22 mouse cellular contexts compared by ENCODE assay signal in the genomic region with DNA sequence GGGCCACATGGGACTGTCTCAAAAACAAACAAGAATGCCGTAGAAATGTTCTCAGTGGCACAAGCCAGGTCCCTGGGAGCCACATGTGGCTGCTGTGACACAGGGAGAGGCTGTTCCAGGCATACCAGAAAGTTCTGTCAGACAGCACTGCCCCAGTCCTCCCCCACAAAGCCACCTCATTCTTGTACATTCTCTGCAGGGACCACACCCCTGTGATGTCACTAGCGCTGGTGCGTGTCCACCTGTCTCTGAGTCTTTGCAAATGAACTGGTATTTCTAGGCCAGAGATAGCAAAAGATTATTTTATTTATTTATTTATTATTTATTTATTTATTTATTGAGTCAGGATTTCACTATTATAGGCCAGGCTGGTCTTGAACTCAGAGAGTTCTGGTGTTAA. TPM values are rescaled to one million over a fixed set of nuclear protein-coding genes. Genes with fewer than 3 reads are reported as not detected.
DNase-seq lines count a peak whose midpoint lies in the region; ATAC-seq and TF ChIP-seq lines count a peak whose summit lies in the region.
"Had no signal": no experiment of that assay in that cellular context is flagged by ENCODE, and none has a peak within 500 bp of the region (broad histone marks: within the 10 kb centered on the region; RNA-seq: fewer than 3 reads in every experiment).

No protein-coding gene starts in this region.

- ATAC-seq in heart, embryonic 13.5 days (ENCODE audit: extremely low read depth, insufficient number of reproducible peaks, low FRiP score, low TSS enrichment), result no peak
- ATAC-seq in liver, embryonic 16.5 days (ENCODE audit: low read depth), result no peak
- no peak for ATAC-seq in liver, postnatal 0 days
- no peak for ATAC-seq in stomach, postnatal 0 days (ENCODE audit: low FRiP score, low TSS enrichment)
- ATAC-seq: activated CD4-positive, CD25-positive, alpha-beta regulatory T cell, adult 4 months; CD4-positive, CD25-positive, alpha-beta regulatory T cell, adult 4 months; Patski had no signal

- no peak for DNase-seq in heart, adult 18-20 months
- DNase-seq in liver, postnatal 0 days, result no peak
- DNase-seq in 3134 (ENCODE audit: extremely low read depth, insufficient read length, low spot score), result peak; percentile 42
- DNase-seq in stomach, postnatal 0 days (ENCODE audit: low spot score), result peak; percentile 58
- no peak for DNase-seq in thymus, postnatal 4 days
- no peak for DNase-seq in kidney, adult 9 months
- DNase-seq: adrenal gland, adult 2 months; adrenal gland, adult 8-10 months; adrenal gland, postnatal 10 days; adrenal gland, postnatal 14 days; adrenal gland, postnatal 25 days; adrenal gland, postnatal 36 days; B cell, adult 2 months; cerebellum, adult 11 months; cerebellum, adult 11-12 months; cerebellum, adult 18-20 months had no signal

- 71% methylated on average over 3 of the region's 3 CpGs for WGBS in heart, embryonic 13.5 days
- WGBS in liver, embryonic 16.5 days (ENCODE audit: insufficient replicate concordance), result 72% methylated on average over 3 of the region's 3 CpGs
- 76% methylated on average over 3 of the region's 3 CpGs for WGBS in liver, postnatal 0 days (ENCODE audit: insufficient replicate concordance)
- WGBS in stomach, postnatal 0 days, result 62% methylated on average over 3 of the region's 3 CpGs

- H3K4me2 ChIP-seq in heart, embryonic 13.5 days, result no peak overlapping the region
- no peak overlapping the region for H3K4me2 ChIP-seq in liver, embryonic 16.5 days (ENCODE audit: low read depth, low read length)
- no peak overlapping the region for H3K4me2 ChIP-seq in liver, postnatal 0 days (ENCODE audit: low read depth, low read length)
- H3K4me2 ChIP-seq in stomach, postnatal 0 days (replicated peaks; ENCODE audit: low read depth), result no peak overlapping the region

- no peak overlapping the region for H3K27ac ChIP-seq in heart, embryonic 13.5 days (replicated peaks)
- 0 out of 2 replicates have a peak overlapping the region, but pooled peaks have one; percentile 7 for H3K27ac ChIP-seq in liver, embryonic 16.5 days (ENCODE audit: low read length)
- no peak overlapping the region for H3K27ac ChIP-seq in liver, postnatal 0 days (ENCODE audit: low read depth)
- peak overlapping the region; percentile 18; the same call in 1 of the 2 replicates for H3K27ac ChIP-seq in stomach, postnatal 0 days (replicated peaks)

- H3K9me3 ChIP-seq in heart, embryonic 13.5 days, result no peaks in the 10 kb centered on the region
- H3K9me3 ChIP-seq in liver, embryonic 16.5 days (replicated peaks; ENCODE audit: control insufficient read depth, low read length), result no peaks in the 10 kb centered on the region
- no peaks in the 10 kb centered on the region for H3K9me3 ChIP-seq in liver, postnatal 0 days (ENCODE audit: low read length)
- H3K9me3 ChIP-seq in stomach, postnatal 0 days (ENCODE audit: control insufficient read depth, low read length), result no peaks in the 10 kb centered on the region
- H3K9me3 ChIP-seq: G1E had no signal

- peaks cover 26% of the 10 kb centered on the region for H3K27me3 ChIP-seq in heart, embryonic 13.5 days (replicated peaks)
- peaks cover 6% of the 10 kb centered on the region for H3K27me3 ChIP-seq in liver, embryonic 16.5 days (ENCODE audit: control insufficient read depth, insufficient read depth, low read depth, low read length)
- no peaks in the 10 kb centered on the region; the same call in 1 of the 2 replicates for H3K27me3 ChIP-seq in liver, postnatal 0 days (ENCODE audit: insufficient read depth, low read length)
- no peaks in the 10 kb centered on the region for H3K27me3 ChIP-seq in stomach, postnatal 0 days (ENCODE audit: control insufficient read depth, insufficient read depth, low read length)
- H3K27me3 ChIP-seq: Patski had no signal

- no peak for TF ChIP-seq EP300 in liver, postnatal 0 days (IDR thresholded peaks at IDR 0.05; ENCODE audit: low read depth)
- TF ChIP-seq EP300 in stomach, postnatal 0 days (optimal IDR thresholded peaks at IDR 0.05), result no peak

- peak overlapping the region; percentile 40; the same call in 1 of the 2 replicates for H3K9ac ChIP-seq in heart, embryonic 13.5 days
- H3K9ac ChIP-seq in liver, embryonic 16.5 days (ENCODE audit: low read depth, low read length), result no peak overlapping the region
- no peak overlapping the region for H3K9ac ChIP-seq in liver, postnatal 0 days (replicated peaks)
- no peak overlapping the region for H3K9ac ChIP-seq in stomach, postnatal 0 days (ENCODE audit: low read length)

- peaks cover 15% of the 10 kb centered on the region for H3K4me1 ChIP-seq in heart, embryonic 13.5 days
- H3K4me1 ChIP-seq in liver, embryonic 16.5 days (ENCODE audit: control insufficient read depth, low read depth, low read length), result peaks cover 19% of the 10 kb centered on the region
- H3K4me1 ChIP-seq in liver, postnatal 0 days (ENCODE audit: insufficient read depth), result peaks cover 13% of the 10 kb centered on the region
- no peaks in the 10 kb centered on the region for H3K4me1 ChIP-seq in stomach, postnatal 0 days (replicated peaks; ENCODE audit: control insufficient read depth, insufficient read depth)

- no peak overlapping the region for H3K4me3 ChIP-seq in heart, embryonic 13.5 days
- no peak overlapping the region for H3K4me3 ChIP-seq in liver, embryonic 16.5 days (ENCODE audit: low read depth, low read length)
- no peak overlapping the region for H3K4me3 ChIP-seq in liver, postnatal 0 days (ENCODE audit: low read depth, low read length)
- no peak overlapping the region for H3K4me3 ChIP-seq in stomach, postnatal 0 days (ENCODE audit: low read depth, low read length)

- no peak for TF ChIP-seq CTCF in liver, postnatal 0 days (IDR thresholded peaks at IDR 0.05; ENCODE audit: low read depth)
- TF ChIP-seq CTCF in stomach, postnatal 0 days (IDR thresholded peaks at IDR 0.05; ENCODE audit: low read depth), result no peak

- H3K36me3 ChIP-seq in heart, embryonic 13.5 days, result no peaks in the 10 kb centered on the region
- H3K36me3 ChIP-seq in liver, embryonic 16.5 days (ENCODE audit: control insufficient read depth, insufficient read depth), result no peaks in the 10 kb centered on the region
- no peaks in the 10 kb centered on the region for H3K36me3 ChIP-seq in liver, postnatal 0 days (replicated peaks; ENCODE audit: insufficient read depth, low read length)
- H3K36me3 ChIP-seq in stomach, postnatal 0 days (ENCODE audit: control insufficient read depth, insufficient read depth, low read length), result no peaks in the 10 kb centered on the region

RNA-seq across cellular contexts. Expression of gene Cebpb, which starts 5.0 kb away (rescaled TPM):
- 2.0 and 4.5 TPM in 2 replicates for polyA plus RNA-seq in heart, embryonic 13.5 days (2015; fragmentation: Nextera tagmentation; extraction: Ambion mirVana)
- 100 to 1,000 TPM; 127 to 160 TPM for total RNA-seq in heart, adult 18-20 months (2021)
- polyA plus RNA-seq in liver, embryonic 16.5 days (2015; fragmentation: Nextera tagmentation; extraction: Ambion mirVana), result 0.46 and 0.61 TPM in 2 replicates
- 27.5 and 43.6 TPM in 2 replicates for polyA plus RNA-seq in liver, postnatal 0 days (2015; fragmentation: Nextera tagmentation; extraction: Ambion mirVana)
- 55.0 and 60.2 TPM in 2 replicates for polyA plus RNA-seq in stomach, postnatal 0 days (2015; fragmentation: Nextera tagmentation; extraction: Ambion mirVana)

RNA-seq across cellular contexts. Expression of gene Tmem189, which starts 5.9 kb away (rescaled TPM):
- 37.4 and 37.6 TPM in 2 replicates for polyA plus RNA-seq in heart, embryonic 13.5 days (2015; fragmentation: Nextera tagmentation; extraction: Ambion mirVana)
- 10 to 100 TPM; 22.0 to 23.0 TPM for total RNA-seq in heart, adult 18-20 months (2021)
- 13.7 and 14.0 TPM in 2 replicates for polyA plus RNA-seq in liver, embryonic 16.5 days (2015; fragmentation: Nextera tagmentation; extraction: Ambion mirVana)
- 9.8 and 10.1 TPM in 2 replicates for polyA plus RNA-seq in liver, postnatal 0 days (2015; fragmentation: Nextera tagmentation; extraction: Ambion mirVana)
- polyA plus RNA-seq in stomach, postnatal 0 days (2015; fragmentation: Nextera tagmentation; extraction: Ambion mirVana), result 74.6 and 85.7 TPM in 2 replicates

RNA-seq across cellular contexts. Expression of gene Gm20431, which starts 22.4 kb away (rescaled TPM):
- polyA plus RNA-seq in heart, embryonic 13.5 days (2015; fragmentation: Nextera tagmentation; extraction: Ambion mirVana), result 1.9 and 4.5 TPM in 2 replicates
- 10 to 100 TPM in 1 of 2 experiments, 1 to 10 TPM in 1; 9.3 to 17.0 TPM for total RNA-seq in heart, adult 18-20 months (2021)
- polyA plus RNA-seq in liver, embryonic 16.5 days (2015; fragmentation: Nextera tagmentation; extraction: Ambion mirVana), result not detected in 2 replicates
- polyA plus RNA-seq in liver, postnatal 0 days (2015; fragmentation: Nextera tagmentation; extraction: Ambion mirVana), result 1.7 and 2.4 TPM in 2 replicates
- 13.4 and 14.1 TPM in 2 replicates for polyA plus RNA-seq in stomach, postnatal 0 days (2015; fragmentation: Nextera tagmentation; extraction: Ambion mirVana)
- polyA plus RNA-seq: activated CD4-positive, CD25-positive, alpha-beta regulatory T cell, adult 4 months; CD4-positive, CD25-positive, alpha-beta regulatory T cell, adult 4 months; G1E had no signal

RNA-seq across cellular contexts. Expression of gene Ube2v1, which starts 51.8 kb away (rescaled TPM):
- polyA plus RNA-seq in heart, embryonic 13.5 days (2015; fragmentation: Nextera tagmentation; extraction: Ambion mirVana), result 216 and 229 TPM in 2 replicates
- 100 to 1,000 TPM; 119 to 126 TPM for total RNA-seq in heart, adult 18-20 months (2021)
- polyA plus RNA-seq in liver, embryonic 16.5 days (2015; fragmentation: Nextera tagmentation; extraction: Ambion mirVana), result 168 and 175 TPM in 2 replicates
- 122 TPM in 2 replicates for polyA plus RNA-seq in liver, postnatal 0 days (2015; fragmentation: Nextera tagmentation; extraction: Ambion mirVana)
- 234 and 253 TPM in 2 replicates for polyA plus RNA-seq in stomach, postnatal 0 days (2015; fragmentation: Nextera tagmentation; extraction: Ambion mirVana)

Comparison
In these comparisons a context has a peak if more than half of its experiments do, and no peak if none do; other contexts are left out.
1. H3K27ac ChIP-seq: peak in liver, embryonic 16.5 days (single experiment) and stomach, postnatal 0 days (single experiment); none in heart, embryonic 13.5 days (single experiment) and liver, postnatal 0 days (single experiment).
2. DNase-seq: peak in 3134 (single experiment) and stomach, postnatal 0 days (single experiment); none in heart, adult 18-20 months (0 of 2), liver, postnatal 0 days (single experiment), thymus, postnatal 4 days (single experiment) and kidney, adult 9 months (single experiment).